In genomic region chr16:57362679-57363401, GRCm38 (mm10) we compare ENCODE assay signal across 8 mouse cellular contexts. TPM values are rescaled to one million over a fixed set of nuclear protein-coding genes. Genes with fewer than 3 reads are reported as not detected.
DNase-seq lines count a peak whose midpoint lies in the region; ATAC-seq and TF ChIP-seq lines count a peak whose summit lies in the region.

No protein-coding gene starts in this region.

- peaks cover 40% of the 10 kb centered on the region for H3K4me1 ChIP-seq in embryonic facial prominence, embryonic 10.5 days
- peaks cover 9% of the 10 kb centered on the region; the same call in 1 of the 2 replicates for H3K4me1 ChIP-seq in heart, adult 2 months (ENCODE audit: control insufficient read depth, insufficient read depth, low read length)
- no peaks in the 10 kb centered on the region; the same call in 1 of the 2 replicates for H3K4me1 ChIP-seq in kidney, adult 2 months (ENCODE audit: control insufficient read depth, insufficient read depth, low read length)
- no peaks in the 10 kb centered on the region for H3K4me1 ChIP-seq in midbrain, embryonic 11.5 days (ENCODE audit: control insufficient read depth, insufficient read depth, low read length)
- no peaks in the 10 kb centered on the region for H3K4me1 ChIP-seq in small intestine, adult 2 months (ENCODE audit: control insufficient read depth, insufficient read depth, insufficient read length, low read length)

- ATAC-seq in CD4-positive, CD25-positive, alpha-beta regulatory T cell, adult 4 months: no peak
- peak; percentile 87 for ATAC-seq in midbrain, embryonic 11.5 days (ENCODE audit: low FRiP score)

- no peak for TF ChIP-seq POLR2A in heart, adult 2 months (IDR thresholded peaks at IDR 0.05; ENCODE audit: insufficient read depth, low read depth, low read length)
- no peak for TF ChIP-seq POLR2A in kidney, adult 2 months (IDR thresholded peaks at IDR 0.05; ENCODE audit: low read depth, low read length)
- TF ChIP-seq POLR2A in small intestine, adult 2 months (IDR thresholded peaks at IDR 0.05; ENCODE audit: low read depth, low read length): no peak

- TF ChIP-seq EP300 in heart, adult 2 months (IDR thresholded peaks at IDR 0.05; ENCODE audit: insufficient read depth, low read depth, low read length): peak; percentile 51; the same call in 1 of the 2 replicates

- no peaks in the 10 kb centered on the region for H3K36me3 ChIP-seq in embryonic facial prominence, embryonic 10.5 days (replicated peaks)
- peaks cover 3% of the 10 kb centered on the region; the same call in 1 of the 2 replicates for H3K36me3 ChIP-seq in heart, adult 2 months (ENCODE audit: control insufficient read depth, insufficient read depth, low read length)
- no peaks in the 10 kb centered on the region for H3K36me3 ChIP-seq in kidney, adult 2 months (ENCODE audit: control insufficient read depth, insufficient read depth, low read length)
- H3K36me3 ChIP-seq in midbrain, embryonic 11.5 days (ENCODE audit: control insufficient read depth, insufficient read depth, low read length): no peaks in the 10 kb centered on the region
- no peaks in the 10 kb centered on the region for H3K36me3 ChIP-seq in small intestine, adult 2 months (ENCODE audit: control insufficient read depth, insufficient read depth, low read length)

- intact Hi-C loops in heart, adult 2 months (cut with DNase I): loop anchor here (2.0 kb wide), 1 partner anchor 34 kb away; no protein-coding TSS in a partner anchor
- intact Hi-C loops in left cerebral cortex, postnatal 4 days (cut with DNase I): no loop called here

- H3K9ac ChIP-seq in heart, adult 2 months (ENCODE audit: low read depth, low read length): peak overlapping the region; percentile 33; the same call in 1 of the 2 replicates
- H3K9ac ChIP-seq in midbrain, embryonic 11.5 days (ENCODE audit: low read length): no peak overlapping the region; the same call in 1 of the 2 replicates

- H3K9me3 ChIP-seq in embryonic facial prominence, embryonic 10.5 days: no peaks in the 10 kb centered on the region
- no peaks in the 10 kb centered on the region for H3K9me3 ChIP-seq in midbrain, embryonic 11.5 days (ENCODE audit: control insufficient read depth, low read length)

- H3K27me3 ChIP-seq in embryonic facial prominence, embryonic 10.5 days (replicated peaks; ENCODE audit: low read depth, poor library complexity, severe bottlenecking): no peaks in the 10 kb centered on the region
- H3K27me3 ChIP-seq in heart, adult 2 months (ENCODE audit: control insufficient read depth, insufficient read depth, low read length): no peaks in the 10 kb centered on the region
- H3K27me3 ChIP-seq in kidney, adult 2 months (replicated peaks; ENCODE audit: control insufficient read depth, insufficient read depth, low read length): no peaks in the 10 kb centered on the region
- H3K27me3 ChIP-seq in midbrain, embryonic 11.5 days (ENCODE audit: control insufficient read depth, insufficient read depth, low read length): no peaks in the 10 kb centered on the region
- no peaks in the 10 kb centered on the region for H3K27me3 ChIP-seq in small intestine, adult 2 months (ENCODE audit: control insufficient read depth, insufficient read depth, low read length)

- H3K79me2 ChIP-seq in heart, adult 2 months (replicated peaks; ENCODE audit: control insufficient read depth, insufficient read depth, low read length): no peaks in the 10 kb centered on the region

- peak overlapping the region; percentile 6; the same call in 1 of the 2 replicates for H3K4me2 ChIP-seq in midbrain, embryonic 11.5 days

- TF ChIP-seq CTCF in heart, adult 2 months (IDR thresholded peaks at IDR 0.05): peak; percentile 79
- peak; percentile 46 for TF ChIP-seq CTCF in kidney, adult 2 months (conservative IDR thresholded peaks at IDR 0.05; ENCODE audit: insufficient read depth, insufficient read length, low read depth, low read length)
- no peak for TF ChIP-seq CTCF in small intestine, adult 2 months (IDR thresholded peaks at IDR 0.05; ENCODE audit: extremely low read depth, insufficient read length, insufficient replicate concordance, low read depth, low read length)

- WGBS in embryonic facial prominence, embryonic 10.5 days: 33% methylated on average over 18 of the region's 18 CpGs
- WGBS in heart, adult 2 months: 46% methylated on average over 18 of the region's 18 CpGs
- 51% methylated on average over 18 of the region's 18 CpGs for WGBS in kidney, adult 2 months
- 40% methylated on average over 18 of the region's 18 CpGs for WGBS in midbrain, embryonic 11.5 days
- WGBS in small intestine, adult 2 months: 54% methylated on average over 18 of the region's 18 CpGs

- DNase-seq in CD4-positive, CD25-positive, alpha-beta regulatory T cell, adult 2 months (ENCODE audit: low read depth, low spot score): peak; percentile 11
- peak; percentile 60 for DNase-seq in embryonic facial prominence, embryonic 10.5 days (ENCODE audit: low spot score)
- DNase-seq in heart, adult 2 months: peak; percentile 69 to 73
- peak; percentile 58 for DNase-seq in kidney, adult 2 months
- peak; percentile 64 for DNase-seq in left cerebral cortex, postnatal 4 days
- DNase-seq in midbrain, embryonic 11.5 days (ENCODE audit: low spot score, missing footprints): peak; percentile 88

- peak overlapping the region; percentile 75 for H3K27ac ChIP-seq in embryonic facial prominence, embryonic 10.5 days (replicated peaks)
- H3K27ac ChIP-seq in heart, adult 2 months: peak overlapping the region; percentile 34; the same call in 1 of the 2 replicates
- no peak overlapping the region for H3K27ac ChIP-seq in kidney, adult 2 months (ENCODE audit: insufficient read depth, low read depth, low read length)
- no peak overlapping the region for H3K27ac ChIP-seq in midbrain, embryonic 11.5 days (ENCODE audit: low read depth, low read length)
- peak overlapping the region; percentile 15; the same call in 1 of the 2 replicates for H3K27ac ChIP-seq in small intestine, adult 2 months (ENCODE audit: insufficient read depth, low read depth, low read length)

- H3K4me3 ChIP-seq in embryonic facial prominence, embryonic 10.5 days: peak overlapping the region; percentile 28; the same call in 1 of the 2 replicates
- H3K4me3 ChIP-seq in heart, adult 2 months: no peak overlapping the region
- no peak overlapping the region for H3K4me3 ChIP-seq in kidney, adult 2 months (ENCODE audit: insufficient read depth, low read depth, low read length)
- H3K4me3 ChIP-seq in midbrain, embryonic 11.5 days (ENCODE audit: low read depth, low read length): no peak overlapping the region
- no peak overlapping the region for H3K4me3 ChIP-seq in small intestine, adult 2 months (ENCODE audit: low read depth, low read length)

RNA-seq across cellular contexts. Expression of gene Filip1l, which starts 9.9 kb away (rescaled TPM):
- 10 to 100 TPM; 14.2 to 14.9 TPM for polyA plus RNA-seq in CD4-positive, CD25-positive, alpha-beta regulatory T cell, adult 4 months (2017; shearing (Covaris generic))
- 11.5 and 12.7 TPM in 2 replicates for polyA plus RNA-seq in embryonic facial prominence, embryonic 10.5 days (2016; fragmentation: Nextera tagmentation; extraction: Ambion mirVana)
- 10 to 100 TPM; 35.0 to 36.3 TPM for total RNA-seq in heart, adult 2 months (2021)
- 9.2 and 19.5 TPM in 2 replicates for polyA plus RNA-seq in heart, adult 2 months (2012; rRNA removed)
- polyA plus RNA-seq in kidney, adult 2 months (2012; rRNA removed): 4.9 and 6.9 TPM in 2 replicates
- 1 to 10 TPM; 2.9 to 3.0 TPM for total RNA-seq in left cerebral cortex, postnatal 4 days (2021)
- 6.8 and 9.5 TPM in 2 replicates for polyA plus RNA-seq in midbrain, embryonic 11.5 days (2014; fragmentation: Nextera tagmentation; extraction: Ambion mirVana)
- 2.2 and 3.2 TPM in 2 replicates for polyA plus RNA-seq in small intestine, adult 2 months (2012; rRNA removed)

Comparison
In these comparisons a context has a peak if more than half of its experiments do, and no peak if none do; other contexts are left out.
1. DNase-seq: peak in every context shown above with its lines; median percentile 88 in midbrain, embryonic 11.5 days; 71 in heart, adult 2 months; 64 in left cerebral cortex, postnatal 4 days; 60 in embryonic facial prominence, embryonic 10.5 days; 58 in kidney, adult 2 months; 11 in CD4-positive, CD25-positive, alpha-beta regulatory T cell, adult 2 months.
2. H3K27ac ChIP-seq: peak in embryonic facial prominence, embryonic 10.5 days (single experiment), heart, adult 2 months (single experiment) and small intestine, adult 2 months (single experiment); none in kidney, adult 2 months (single experiment) and midbrain, embryonic 11.5 days (single experiment).